Mouse (Mus musculus): ENCODE measurements at regions not wholly inside any gene's neighbourhood (a gene's known extent, or its start where the extent isn't known, plus 50 kb on each side); places are given as distances from the start of the nearest gene placed in this dataset.

DNA sequence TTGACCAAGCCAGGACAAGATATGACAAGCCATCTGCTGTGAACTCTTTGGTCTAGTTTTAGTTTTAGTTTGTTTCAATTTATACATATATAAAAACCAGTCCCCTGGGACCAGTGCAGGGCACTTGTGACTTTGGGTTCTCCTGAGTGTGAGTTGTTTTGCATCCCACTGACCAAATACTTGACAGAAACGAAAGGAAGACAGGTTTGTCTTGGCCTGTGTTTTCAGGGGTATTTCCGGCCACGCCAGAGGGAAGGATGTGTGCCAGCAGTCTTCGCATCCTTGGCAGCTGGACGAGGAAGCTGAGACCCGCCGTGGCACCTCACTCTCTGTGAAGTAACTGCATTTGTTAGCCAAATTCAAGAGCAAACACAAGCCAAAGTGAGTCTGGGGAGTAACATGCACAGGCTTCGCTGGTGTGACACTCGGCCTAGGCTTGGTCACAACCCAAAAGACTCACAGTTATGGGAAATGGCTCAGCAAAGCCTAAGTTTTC lies 101.5 kb upstream of the Egln3 start:
- no peak for TF ChIP-seq POLR2A (IDR thresholded peaks at IDR 0.05; ENCODE audit: insufficient read depth, low read length)
- TF ChIP-seq CTCF (IDR thresholded peaks at IDR 0.05; ENCODE audit: low read depth, low read length): no peak
- TF ChIP-seq EP300 (IDR thresholded peaks at IDR 0.05; ENCODE audit: insufficient read depth, low read depth, low read length): no peak
